Comparison of ENCODE assay signal across 9 mouse cellular contexts in genomic region chrX:20816974-20817373, GRCm38 (mm10). TPM values are rescaled to one million over a fixed set of nuclear protein-coding genes. Genes with fewer than 3 reads are reported as not detected.
DNase-seq lines count a peak whose midpoint lies in the region; ATAC-seq and TF ChIP-seq lines count a peak whose summit lies in the region.
"Had no signal": no experiment of that assay in that cellular context is flagged by ENCODE, and none has a peak within 500 bp of the region (broad histone marks: within the 10 kb centered on the region; RNA-seq: fewer than 3 reads in every experiment).

No protein-coding gene starts in this region.

- peaks cover 2 to 13% of the 10 kb centered on the region in 2 experiments; a peak in 2 of 4 replicates for H3K4me1 ChIP-seq in CH12.LX (ENCODE audit: control insufficient read depth in 1 of 2, insufficient read depth in 2 of 2)

- H3K9ac ChIP-seq in CH12.LX (ENCODE audit: insufficient read depth, low read depth), result no peak overlapping the region

- no peaks in the 10 kb centered on the region for H3K27me3 ChIP-seq in CH12.LX (replicated peaks)

- no peak for TF ChIP-seq RAD21 in CH12.LX (IDR thresholded peaks at IDR 0.05; ENCODE audit: low read depth, low read length)

- peak; percentile 53; the same call in 1 of the 2 replicates for ATAC-seq in megakaryocyte, adult 5-6 weeks (ENCODE audit: poor library complexity, severe bottlenecking)
- ATAC-seq in monocyte, adult 5-6 weeks (replicated peaks; ENCODE audit: insufficient number of reproducible peaks, low FRiP score, low TSS enrichment, poor library complexity, severe bottlenecking), result no peak

- TF ChIP-seq CTCF in CH12.LX (conservative IDR thresholded peaks at IDR 0.05 in 1 of 2, IDR thresholded peaks at IDR 0.05 in 1 of 2; ENCODE audit: low read depth in 2 of 2, low read length in 2 of 2), result no peak

- H3K9me3 ChIP-seq in CH12.LX (replicated peaks; ENCODE audit: low read length), result no peaks in the 10 kb centered on the region

- H3K27ac ChIP-seq in CH12.LX (ENCODE audit: insufficient read depth, low read depth), result peak overlapping the region; percentile 80
- H3K27ac ChIP-seq: kidney, postnatal 0 days had no signal

- no peak overlapping the region for H3K4me3 ChIP-seq in CH12.LX (replicated peaks in 1 of 3; ENCODE audit: low read depth in 2 of 3, low read length in 2 of 3, poor library complexity in 1 of 3)

- H3K36me3 ChIP-seq in CH12.LX (replicated peaks in 1 of 2; ENCODE audit: control insufficient read depth in 1 of 2, insufficient read depth in 1 of 2, low read length in 1 of 2), result no peaks in the 10 kb centered on the region

- H3K79me2 ChIP-seq in CH12.LX (replicated peaks; ENCODE audit: control insufficient read depth, extremely low read depth, insufficient read depth, poor library complexity, severe bottlenecking), result no peaks in the 10 kb centered on the region

- peak; percentile 76 for TF ChIP-seq EP300 in CH12.LX (IDR thresholded peaks at IDR 0.05; ENCODE audit: low read length)

- H3K4me2 ChIP-seq in CH12.LX (ENCODE audit: insufficient read depth, low read depth, poor library complexity, severe bottlenecking), result peak overlapping the region; percentile 24; the same call in 1 of the 2 replicates

- TF ChIP-seq POLR2A in CH12.LX (IDR thresholded peaks at IDR 0.05; ENCODE audit: low read depth, low read length), result no peak; the same call in 1 of the 2 replicates

- dilution Hi-C loops in CH12.LX (cut with MboI; ENCODE audit: extremely low pct_ligation_motif_present, extremely low pct_unique_long_range_greater_than_20kb, low sequenced_read_pairs), result no loop called here

- in situ Hi-C loops in CH12.LX (cut with MboI; ENCODE audit: low pct_ligation_motif_present, low pct_unique_long_range_greater_than_20kb, low sequenced_read_pairs), result no loop called here

- DNase-seq in cerebellum, adult 18-20 months, result peak; percentile 31 to 42
- no peak for DNase-seq in cerebellum, adult 9-10 months
- DNase-seq in CH12.LX (ENCODE audit: extremely low read depth) (peak; percentile 74), liver (no peak)
- peak; percentile 13 to 31 for DNase-seq in cerebellum, postnatal 36 days
- DNase-seq in testis, postnatal 10 days (ENCODE audit: low spot score), result no peak

TF ChIP-seq in CH12.LX, 34 proteins besides CTCF, POLR2A, EP300 and RAD21:
- TF ChIP-seq GABPA (IDR thresholded peaks at IDR 0.05; ENCODE audit: insufficient replicate concordance, low read depth, low read length) (no peak), JUN (IDR thresholded peaks at IDR 0.05; ENCODE audit: insufficient read depth, low read depth, low read length) (peak; percentile 45; the same call in 1 of the 2 replicates), MAFK (IDR thresholded peaks at IDR 0.05; ENCODE audit: insufficient replicate concordance, low read length) (peak; percentile 69; the same call in 1 of the 2 replicates), BHLHE40 (IDR thresholded peaks at IDR 0.05; ENCODE audit: low read depth, low read length) (peak; percentile 93), CHD2 (IDR thresholded peaks at IDR 0.05; ENCODE audit: low read length) (peak; percentile 60), MXI1 (IDR thresholded peaks at IDR 0.05; ENCODE audit: low read depth, low read length) (peak; percentile 65), POLR2AphosphoS2 (IDR thresholded peaks at IDR 0.05; ENCODE audit: low read depth, low read length) (no peak), TCF12 (IDR thresholded peaks at IDR 0.05; ENCODE audit: low read depth, low read length) (peak; percentile 81), MAX (IDR thresholded peaks at IDR 0.05; ENCODE audit: low read length) (peak; percentile 68; the same call in 1 of the 2 replicates), JUND (conservative IDR thresholded peaks at IDR 0.05; ENCODE audit: low read depth, low read length) (no peak; the same call in none of the 2 replicates), ELF1 (IDR thresholded peaks at IDR 0.05; ENCODE audit: low read depth, low read length) (peak; percentile 44; the same call in 1 of the 2 replicates), MAZ (IDR thresholded peaks at IDR 0.05; ENCODE audit: low read depth, low read length) (no peak), MEF2A (IDR thresholded peaks at IDR 0.05; ENCODE audit: borderline replicate concordance, low read depth, low read length) (peak; percentile 52; the same call in 1 of the 2 replicates), ETS1 (conservative IDR thresholded peaks at IDR 0.05; ENCODE audit: low read depth, low read length) (peak; percentile 69), KAT2A (IDR thresholded peaks at IDR 0.05; ENCODE audit: insufficient replicate concordance, low read length) (no peak), IRF4 (IDR thresholded peaks at IDR 0.05; ENCODE audit: low read depth, low read length) (peak; percentile 86), MYC (IDR thresholded peaks at IDR 0.05; ENCODE audit: low read depth, low read length) (0 out of 2 replicates have a peak, but pooled peaks have one; percentile 47), RCOR1 (conservative IDR thresholded peaks at IDR 0.05; ENCODE audit: low read depth, low read length) (peak; percentile 56; the same call in 1 of the 2 replicates)
TF ChIP-seq in CH12.LX: peak in this region for 13.

RNA-seq across cellular contexts. Expression of gene Araf, which starts 19.4 kb away (rescaled TPM):
- 60.6 and 63.8 TPM in 2 replicates for total RNA-seq in CH12.LX (2012; rRNA removed)
- total RNA-seq in CH12.LX (2014; rRNA removed), result 52.8 and 55.9 TPM in 2 replicates
- 72.2 and 79.7 TPM in 2 replicates for polyA plus RNA-seq in CH12.LX (2012; ENCODE audit: insufficient read length, low read depth)
- 52.8 and 56.6 TPM in 2 replicates for total RNA-seq in megakaryocyte, adult 5-6 weeks (2015)
- 25.9 and 41.2 TPM in 2 replicates for total RNA-seq in megakaryocyte, adult 5-6 weeks (2017)
- 52.9 to 87.7 TPM (median 65.5 TPM) in 3 replicates for total RNA-seq in monocyte, adult 5-6 weeks (2017)

RNA-seq across cellular contexts. Expression of gene Timp1, which starts 53.0 kb away (rescaled TPM):
- total RNA-seq in CH12.LX (2012; rRNA removed) (0.13 TPM in 1 of 2 replicates, not detected in the other), CH12.LX (2014; rRNA removed) (not detected in 2 replicates)
- polyA plus RNA-seq in CH12.LX (2012; ENCODE audit: insufficient read length, low read depth), result 0.36 and 0.49 TPM in 2 replicates
- total RNA-seq in megakaryocyte, adult 5-6 weeks (2015), result not detected in 2 replicates
- total RNA-seq in megakaryocyte, adult 5-6 weeks (2017), result 0.55 TPM in 1 of 2 replicates, not detected in the other
- total RNA-seq in monocyte, adult 5-6 weeks (2017), result not detected in 3 replicates

Comparison
In these comparisons a context has a peak if more than half of its experiments do, and no peak if none do; other contexts are left out.
1. DNase-seq: peak in cerebellum, adult 18-20 months (2 of 2), CH12.LX (single experiment) and cerebellum, postnatal 36 days (2 of 2); none in cerebellum, adult 9-10 months (single experiment), testis, postnatal 10 days (single experiment) and liver (single experiment).